Comparison of ENCODE assay signal across 8 mouse cellular contexts in genomic region chr5:123094238-123094991, GRCm38 (mm10). TPM values are rescaled to one million over a fixed set of nuclear protein-coding genes. Genes with fewer than 3 reads are reported as not detected.
DNase-seq lines count a peak whose midpoint lies in the region; ATAC-seq and TF ChIP-seq lines count a peak whose summit lies in the region.
"Had no signal": no experiment of that assay in that cellular context is flagged by ENCODE, and none has a peak within 500 bp of the region (broad histone marks: within the 10 kb centered on the region; RNA-seq: fewer than 3 reads in every experiment).

No protein-coding gene starts in this region.

- no peak for TF ChIP-seq POLR2A in spleen, adult 2 months (IDR thresholded peaks at IDR 0.05; ENCODE audit: low read depth, low read length)

- intact Hi-C loops in left cerebral cortex, adult 2 months (cut with DNase I) = no loop called here
- intact Hi-C loops in left cerebral cortex, postnatal 25 days (cut with DNase I) = no loop called here

- no peaks in the 10 kb centered on the region for H3K27me3 ChIP-seq in kidney, embryonic 14.5 days (ENCODE audit: control insufficient read depth, insufficient read depth, low read length)
- H3K27me3 ChIP-seq in spleen, adult 2 months (ENCODE audit: control insufficient read depth, insufficient read depth, low read length) = no peaks in the 10 kb centered on the region

- 60% methylated on average over 25 of the region's 25 CpGs for WGBS in kidney, embryonic 14.5 days
- 82% methylated on average over 25 of the region's 25 CpGs for WGBS in spleen, adult 2 months

- H3K4me1 ChIP-seq in kidney, embryonic 14.5 days (ENCODE audit: control insufficient read depth, insufficient read depth, low read length) = peaks cover 5% of the 10 kb centered on the region; the same call in 1 of the 2 replicates
- no peaks in the 10 kb centered on the region for H3K4me1 ChIP-seq in spleen, adult 2 months (ENCODE audit: control insufficient read depth, insufficient read depth, insufficient read length)

- ATAC-seq in kidney, embryonic 14.5 days (ENCODE audit: low FRiP score, low TSS enrichment) = no peak
- no peak for ATAC-seq in inflammation-experienced regulatory T-cells, adult 6 months

- DNase-seq in left cerebral cortex, adult 2 months (ENCODE audit: extremely low spot score in 1 of 2, low spot score in 2 of 2) = no peak
- DNase-seq in left cerebral cortex, postnatal 25 days (ENCODE audit: low spot score in 2 of 2) = no peak
- DNase-seq in c-Kit-negative CD71-positive TER-119-positive erythroid progenitor cells, embryonic 14.5 days (ENCODE audit: low read depth, low spot score) = peak; percentile 79
- no peak for DNase-seq in spleen, adult 2 months (ENCODE audit: low read depth in 1 of 2, low spot score in 2 of 2)
- DNase-seq in thymus, postnatal 14 days = no peak

- peak overlapping the region; percentile 13; the same call in 1 of the 2 replicates for H3K4me3 ChIP-seq in left cerebral cortex, adult 2 months
- no peak overlapping the region for H3K4me3 ChIP-seq in kidney, embryonic 14.5 days (ENCODE audit: low read length)
- no peak overlapping the region for H3K4me3 ChIP-seq in spleen, adult 2 months (ENCODE audit: extremely low read depth, insufficient read depth, insufficient read length)

- peak overlapping the region; percentile 21; the same call in 1 of the 2 replicates for H3K4me2 ChIP-seq in kidney, embryonic 14.5 days (replicated peaks; ENCODE audit: low read depth, low read length)

- peaks cover 2% of the 10 kb centered on the region; the same call in 1 of the 2 replicates for H3K9me3 ChIP-seq in kidney, embryonic 14.5 days (ENCODE audit: control insufficient read depth, low read length)

- no peak for TF ChIP-seq CTCF in left cerebral cortex, adult 2 months (IDR thresholded peaks at IDR 0.05)
- no peak for TF ChIP-seq CTCF in spleen, adult 2 months (IDR thresholded peaks at IDR 0.05; ENCODE audit: extremely low read depth, insufficient read depth, insufficient read length, insufficient replicate concordance)

- peaks cover 2% of the 10 kb centered on the region; the same call in 1 of the 2 replicates for H3K36me3 ChIP-seq in kidney, embryonic 14.5 days (ENCODE audit: control insufficient read depth, insufficient read depth, low read length)
- no peaks in the 10 kb centered on the region for H3K36me3 ChIP-seq in spleen, adult 2 months (ENCODE audit: control insufficient read depth, insufficient read depth, low read length)

- no peak overlapping the region for H3K27ac ChIP-seq in left cerebral cortex, adult 2 months
- no peak overlapping the region for H3K27ac ChIP-seq in kidney, embryonic 14.5 days (ENCODE audit: low read depth, low read length)
- H3K27ac ChIP-seq in spleen, adult 2 months (ENCODE audit: insufficient read depth, low read length) = peak overlapping the region; percentile 25; the same call in 1 of the 2 replicates

- H3K9ac ChIP-seq in kidney, embryonic 14.5 days (ENCODE audit: low read depth, low read length) = no peak overlapping the region

RNA-seq across cellular contexts. Expression of gene Tmem120b, which starts 26.2 kb away (rescaled TPM):
- total RNA-seq in left cerebral cortex, adult 2 months (2021) = 10 to 100 TPM; 16.0 to 16.2 TPM
- 10 to 100 TPM; 14.3 to 17.1 TPM for total RNA-seq in left cerebral cortex, postnatal 25 days (2021)
- polyA plus RNA-seq in kidney, embryonic 14.5 days (2014; fragmentation: Nextera tagmentation; extraction: Ambion mirVana) = 12.0 and 13.1 TPM in 2 replicates
- polyA plus RNA-seq in spleen, adult 2 months (2012; rRNA removed) = 5.8 and 7.6 TPM in 2 replicates
- 1 to 10 TPM; 1.1 to 2.1 (median 1.5) TPM for polyA plus RNA-seq in inflammation-experienced regulatory T-cells, adult 6 months (2017; shearing (Covaris generic))

RNA-seq across cellular contexts. Expression of gene Rhof, which starts 38.1 kb away (rescaled TPM):
- total RNA-seq in left cerebral cortex, adult 2 months (2021) = 10 to 100 TPM; 48.5 to 48.9 TPM
- 10 to 100 TPM; 48.6 to 55.2 TPM for total RNA-seq in left cerebral cortex, postnatal 25 days (2021)
- polyA plus RNA-seq in kidney, embryonic 14.5 days (2014; fragmentation: Nextera tagmentation; extraction: Ambion mirVana) = 2.0 and 3.2 TPM in 2 replicates
- polyA plus RNA-seq in spleen, adult 2 months (2012; rRNA removed) = 70.7 and 72.5 TPM in 2 replicates
- polyA plus RNA-seq in inflammation-experienced regulatory T-cells, adult 6 months (2017; shearing (Covaris generic)) = 10 to 100 TPM; 62.4 to 71.7 (median 66.6) TPM

RNA-seq across cellular contexts. Expression of gene Setd1b, which starts 47.6 kb away (rescaled TPM):
- 10 to 100 TPM; 32.4 to 42.2 TPM for total RNA-seq in left cerebral cortex, adult 2 months (2021)
- total RNA-seq in left cerebral cortex, postnatal 25 days (2021) = 10 to 100 TPM; 27.0 to 32.1 TPM
- polyA plus RNA-seq in kidney, embryonic 14.5 days (2014; fragmentation: Nextera tagmentation; extraction: Ambion mirVana) = 16.6 and 16.7 TPM in 2 replicates
- 20.5 and 23.2 TPM in 2 replicates for polyA plus RNA-seq in spleen, adult 2 months (2012; rRNA removed)
- polyA plus RNA-seq in inflammation-experienced regulatory T-cells, adult 6 months (2017; shearing (Covaris generic)) = 10 to 100 TPM; 13.0 to 17.7 (median 16.0) TPM

RNA-seq across cellular contexts. Expression of gene Morn3, which starts 47.6 kb away (rescaled TPM):
- not detected for total RNA-seq in left cerebral cortex, adult 2 months (2021)
- under 1 TPM in 1 of 2 experiments, not detected in 1; 0.73 TPM for total RNA-seq in left cerebral cortex, postnatal 25 days (2021)
- 1.3 and 1.7 TPM in 2 replicates for polyA plus RNA-seq in kidney, embryonic 14.5 days (2014; fragmentation: Nextera tagmentation; extraction: Ambion mirVana)
- polyA plus RNA-seq in spleen, adult 2 months (2012; rRNA removed) = not detected in 2 replicates
- polyA plus RNA-seq in inflammation-experienced regulatory T-cells, adult 6 months (2017; shearing (Covaris generic)) = 1 to 10 TPM; 2.6 to 7.4 (median 6.1) TPM
- polyA plus RNA-seq: neural tube, embryonic 11.5 days had no signal

Comparison
In these comparisons a context has a peak if more than half of its experiments do, and no peak if none do; other contexts are left out.
1. RNA of gene Rhof, which starts 38.1 kb away (polyA plus RNA-seq): 70.7 to 72.5 TPM in spleen, adult 2 months and 62.4 to 71.7 TPM in inflammation-experienced regulatory T-cells, adult 6 months; 2.0 to 3.2 TPM in kidney, embryonic 14.5 days; every median in the first group is over 10 times any median in the second.